Mouse (Mus musculus): Measurements from ENCODE around the gene Rhoh.

DNA sequence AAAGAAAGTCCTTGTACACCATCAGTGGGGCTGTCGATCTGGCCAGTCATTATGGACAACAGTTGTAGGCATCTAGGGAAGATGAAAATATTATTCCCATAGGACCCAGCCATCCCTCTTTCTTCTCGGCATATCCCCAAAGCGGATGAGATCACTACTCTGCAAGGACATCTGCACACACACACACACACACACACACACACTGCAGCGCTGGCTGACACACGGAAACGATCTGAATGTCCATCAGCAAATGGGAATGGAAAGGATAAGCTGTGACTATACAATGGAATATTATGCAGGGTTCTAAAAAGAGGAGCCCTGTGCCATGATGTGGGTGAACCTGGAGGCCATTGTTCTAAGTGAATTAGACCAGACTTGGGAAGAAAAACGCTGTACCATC, 13.4 kb upstream of the Rhoh start:
- TF ChIP-seq GATA1 (IDR thresholded peaks at IDR 0.05; ENCODE audit: borderline replicate concordance, low read length) (no peak), FLI1 (IDR thresholded peaks at IDR 0.05; ENCODE audit: low read length) (no peak)
